In the genomic region with DNA sequence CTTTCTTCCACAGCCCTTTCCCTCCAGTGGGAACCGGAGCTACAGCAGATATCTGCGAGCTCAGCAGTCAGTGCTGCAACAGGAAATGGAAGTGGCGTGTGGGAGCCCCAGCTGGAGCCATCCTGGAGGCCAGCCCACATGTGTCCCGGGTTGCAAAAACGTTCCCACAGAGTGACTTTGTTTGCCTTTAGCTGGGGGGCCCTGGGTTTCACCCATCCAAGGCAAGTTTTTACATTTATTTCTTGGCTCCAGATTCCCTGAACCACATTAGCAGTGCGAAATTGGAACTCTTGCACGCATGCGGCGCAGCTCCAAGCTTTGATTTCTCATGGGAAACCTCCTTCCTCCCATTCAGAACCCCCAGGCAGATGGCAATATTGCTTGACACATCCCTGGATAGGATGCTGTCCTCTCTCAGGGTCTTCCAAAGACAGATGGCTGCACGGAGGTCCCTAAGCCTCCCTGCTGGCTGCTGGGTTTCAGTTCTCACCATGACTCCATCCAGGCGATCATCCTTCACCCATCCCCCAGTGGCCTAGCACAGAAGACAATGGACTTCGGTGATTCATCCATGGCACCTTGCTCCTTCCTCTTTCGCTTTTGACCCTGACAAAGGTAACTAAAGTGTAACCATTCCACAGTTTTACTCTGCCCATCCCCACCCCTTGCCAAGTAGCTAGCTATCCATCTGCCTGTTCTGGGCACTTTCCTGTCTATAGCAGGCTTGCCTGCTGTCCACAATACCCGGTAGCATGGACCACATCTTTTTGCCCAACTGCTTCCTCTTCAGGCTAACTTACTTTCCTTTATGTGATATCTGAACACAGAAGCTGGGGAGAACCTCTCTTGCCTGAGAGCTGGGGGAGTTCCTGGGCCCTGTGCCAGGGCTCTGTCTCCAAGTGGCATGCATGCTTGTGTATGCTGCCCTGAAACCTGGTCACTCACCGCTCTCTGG, we compare ENCODE assay signal across 8 mouse cellular contexts.
A peak's percentile ranks its signal among the peaks of the same experiment; 100 is the strongest.
DNase-seq lines count a peak whose midpoint lies in the region; ATAC-seq and TF ChIP-seq lines count a peak whose summit lies in the region.

No protein-coding gene starts in this region.

- intact Hi-C loops in gastrocnemius, postnatal 36 days (cut with DNase I): no loop called here

- no peaks in the 10 kb centered on the region for H3K9me3 ChIP-seq in hindbrain, postnatal 0 days (ENCODE audit: low read length)
- no peaks in the 10 kb centered on the region for H3K9me3 ChIP-seq in midbrain, embryonic 16.5 days (replicated peaks; ENCODE audit: control insufficient read depth, low read length, poor library complexity, severe bottlenecking)

- peak overlapping the region; percentile 60 for H3K27ac ChIP-seq in hindbrain, postnatal 0 days
- peak overlapping the region; percentile 29; the same call in 1 of the 2 replicates for H3K27ac ChIP-seq in midbrain, embryonic 16.5 days (ENCODE audit: low read length)

- H3K36me3 ChIP-seq in hindbrain, postnatal 0 days (ENCODE audit: insufficient read depth, low read length): no peaks in the 10 kb centered on the region
- no peaks in the 10 kb centered on the region for H3K36me3 ChIP-seq in midbrain, embryonic 16.5 days (ENCODE audit: control insufficient read depth, insufficient read depth, low read length)

- 23% methylated on average over 15 of the region's 15 CpGs for WGBS in hindbrain, postnatal 0 days
- WGBS in midbrain, embryonic 16.5 days: 58% methylated on average over 15 of the region's 15 CpGs

- no peak overlapping the region for H3K4me3 ChIP-seq in hindbrain, postnatal 0 days (ENCODE audit: low read length)
- H3K4me3 ChIP-seq in midbrain, embryonic 16.5 days (ENCODE audit: low read depth, low read length): no peak overlapping the region

- no peak for TF ChIP-seq CTCF in hindbrain, postnatal 0 days (IDR thresholded peaks at IDR 0.05; ENCODE audit: low read depth)

- peak; percentile 66 for ATAC-seq in hindbrain, postnatal 0 days
- peak; percentile 36; the same call in 1 of the 2 replicates for ATAC-seq in midbrain, embryonic 16.5 days

- 0 out of 2 replicates have a peak overlapping the region, but pooled peaks have one; percentile 9 for H3K9ac ChIP-seq in hindbrain, postnatal 0 days (replicated peaks; ENCODE audit: low read length)
- no peak overlapping the region for H3K9ac ChIP-seq in midbrain, embryonic 16.5 days (ENCODE audit: low read depth, low read length)

- H3K4me2 ChIP-seq in hindbrain, postnatal 0 days (ENCODE audit: low read depth, low read length): peak overlapping the region; percentile 10; the same call in 1 of the 2 replicates
- no peak overlapping the region for H3K4me2 ChIP-seq in midbrain, embryonic 16.5 days (ENCODE audit: low read length)

- DNase-seq in layer of hippocampus, adult 11-12 months (ENCODE audit: low spot score): peak; percentile 41
- DNase-seq in layer of hippocampus, adult 9-11 months: no peak
- DNase-seq in cerebellum, adult 8-10 months: peak; percentile 37
- DNase-seq in gastrocnemius, postnatal 36 days: peak; percentile 39 to 54
- DNase-seq in hindbrain, postnatal 0 days (ENCODE audit: low spot score): peak; percentile 76
- peak; percentile 49 for DNase-seq in liver
- DNase-seq in frontal cortex, postnatal 14 days (ENCODE audit: low spot score in 2 of 2): no peak

- no peaks in the 10 kb centered on the region for H3K27me3 ChIP-seq in hindbrain, postnatal 0 days (ENCODE audit: insufficient read depth, low read length)
- H3K27me3 ChIP-seq in midbrain, embryonic 16.5 days (ENCODE audit: control insufficient read depth, insufficient read depth, low read depth, low read length): no peaks in the 10 kb centered on the region

- peaks cover 21% of the 10 kb centered on the region for H3K4me1 ChIP-seq in hindbrain, postnatal 0 days (ENCODE audit: insufficient read depth, low read length)
- H3K4me1 ChIP-seq in midbrain, embryonic 16.5 days (ENCODE audit: control insufficient read depth, insufficient read depth, low read length): peaks cover 17% of the 10 kb centered on the region

Comparison
In these comparisons a context has a peak if more than half of its experiments do, and no peak if none do; other contexts are left out.
1. DNase-seq: peak in layer of hippocampus, adult 11-12 months (single experiment), cerebellum, adult 8-10 months (single experiment), gastrocnemius, postnatal 36 days (2 of 2), hindbrain, postnatal 0 days (single experiment) and liver (single experiment); none in layer of hippocampus, adult 9-11 months (single experiment) and frontal cortex, postnatal 14 days (0 of 2).